Mouse (Mus musculus): ENCODE measurements at regions not wholly inside any gene's neighbourhood (a gene's known extent, or its start where the extent isn't known, plus 50 kb on each side); places are given as distances from the start of the nearest gene placed in this dataset.

- H3K27ac ChIP-seq: peak overlapping the region; percentile 94
- DNase-seq: peak; percentile 80
- TF ChIP-seq CTCF (IDR thresholded peaks at IDR 0.05): no peak
- intact Hi-C loops (cut with DNase I): loop anchor here (5.0 kb wide), 1 partner anchor 265 kb away; no protein-coding TSS in a partner anchor
- H3K4me3 ChIP-seq: peak overlapping the region; percentile 69
Observed at GRCm38 (mm10) chr13:91372130-91372875, 87.8 kb upstream of the Ssbp2 start.

GRCm38 (mm10) chr13:91374141-91374540 lies 85.9 kb upstream of the Ssbp2 start:
- intact Hi-C loops (cut with DNase I): loop anchor here (5.0 kb wide), 1 partner anchor 263 kb away; no protein-coding TSS in a partner anchor
- H3K4me3 ChIP-seq: 0 out of 2 replicates have a peak overlapping the region, but pooled peaks have one; percentile 13
- H3K27ac ChIP-seq: peak overlapping the region; percentile 72
- DNase-seq: peak; percentile 44
- no peak for TF ChIP-seq CTCF (IDR thresholded peaks at IDR 0.05)

GRCm38 (mm10) chr13:91376556-91376955 lies 83.5 kb upstream of the Ssbp2 start:
- DNase-seq: no peak
- Histone ChIP-seq H3K4me3 (no peak overlapping the region), H3K27ac (no peak overlapping the region)
- intact Hi-C loops (cut with DNase I): no loop called here
- TF ChIP-seq CTCF (IDR thresholded peaks at IDR 0.05): no peak

- Histone ChIP-seq H3K27ac (no peak overlapping the region), H3K4me3 (no peak overlapping the region)
- no peak for TF ChIP-seq CTCF (IDR thresholded peaks at IDR 0.05)
- no peak for DNase-seq
- intact Hi-C loops (cut with DNase I): no loop called here
Observed at GRCm38 (mm10) chr13:91377428-91377827, 82.7 kb upstream of the Ssbp2 start.

GRCm38 (mm10) chr13:91377972-91378371 lies 82.1 kb upstream of the Ssbp2 start:
- no peak for DNase-seq
- intact Hi-C loops (cut with DNase I): no loop called here
- Histone ChIP-seq H3K27ac (no peak overlapping the region), H3K4me3 (no peak overlapping the region)
- TF ChIP-seq CTCF (IDR thresholded peaks at IDR 0.05): no peak

- DNase-seq: no peak
- no peak overlapping the region for H3K27ac ChIP-seq
- no peak for TF ChIP-seq CTCF (IDR thresholded peaks at IDR 0.05)
- intact Hi-C loops (cut with DNase I): no loop called here
- no peak overlapping the region for H3K4me3 ChIP-seq
Observed at GRCm38 (mm10) chr13:91385393-91385792, 74.7 kb upstream of the Ssbp2 start.

GRCm38 (mm10) chr13:91387913-91388312 lies 72.2 kb upstream of the Ssbp2 start:
- intact Hi-C loops (cut with DNase I): no loop called here
- DNase-seq: no peak
- TF ChIP-seq CTCF (IDR thresholded peaks at IDR 0.05): no peak
- no peak overlapping the region for H3K27ac ChIP-seq
- H3K4me3 ChIP-seq: no peak overlapping the region

- DNase-seq: no peak
- TF ChIP-seq CTCF (IDR thresholded peaks at IDR 0.05): no peak
- intact Hi-C loops (cut with DNase I): no loop called here
- Histone ChIP-seq H3K27ac (no peak overlapping the region), H3K4me3 (no peak overlapping the region)
Observed at GRCm38 (mm10) chr13:91403632-91404031, 56.5 kb upstream of the Ssbp2 start.

- Histone ChIP-seq H3K27ac (no peak overlapping the region), H3K4me3 (no peak overlapping the region)
- intact Hi-C loops (cut with DNase I): no loop called here
- DNase-seq: no peak
- TF ChIP-seq CTCF (IDR thresholded peaks at IDR 0.05): no peak
Observed at GRCm38 (mm10) chr13:91405027-91405426, 55.1 kb upstream of the Ssbp2 start.

GRCm38 (mm10) chr13:91410116-91410515 lies 50.0 kb upstream of the Ssbp2 start:
- Histone ChIP-seq H3K27ac (no peak overlapping the region), H3K4me3 (no peak overlapping the region)
- intact Hi-C loops (cut with DNase I): no loop called here
- no peak for DNase-seq
- no peak for TF ChIP-seq CTCF (IDR thresholded peaks at IDR 0.05)

Measured in gastrocnemius, adult 2 months (tissue).